Mouse (Mus musculus): ENCODE data around the gene Ppt2. TPM values are rescaled to one million over a fixed set of nuclear protein-coding genes. Genes with fewer than 3 reads are reported as not detected.

Gene Ppt2
- polyA plus RNA-seq, 1 experiment, result 118 TPM

GRCm38 (mm10) chr17:34649106-34649864 is 21.0 kb upstream of the Ppt2 start:
- Histone ChIP-seq H3K27ac (ENCODE audit: insufficient read depth, low read depth, low read length) (peak overlapping the region; percentile 12; the same call in 1 of the 2 replicates), H3K4me1 (ENCODE audit: control insufficient read depth, insufficient read depth, low read length) (peaks cover 32% of the 10 kb centered on the region), H3K4me3 (ENCODE audit: insufficient read depth, low read length) (no peak overlapping the region; the same call in 1 of the 2 replicates)
- TF ChIP-seq POLR2A (IDR thresholded peaks at IDR 0.05; ENCODE audit: borderline replicate concordance, low read depth, low read length), result no peak

GRCm38 (mm10) chr17:34648141-34648890 is 20.0 kb upstream of the Ppt2 start:
- no peak for TF ChIP-seq CTCF (IDR thresholded peaks at IDR 0.05; ENCODE audit: low read depth, low read length)
- no peak for TF ChIP-seq POLR2A (IDR thresholded peaks at IDR 0.05; ENCODE audit: borderline replicate concordance, low read depth, low read length)
- peaks cover 40% of the 10 kb centered on the region for H3K4me1 ChIP-seq (ENCODE audit: control insufficient read depth, insufficient read depth, low read length)

GRCm38 (mm10) chr17:34646906-34647787 is 18.8 kb upstream of the Ppt2 start, which contains the start of gene Atf6b:
Gene Atf6b (plus strand): TSS chr17:34647146.
- peak within 1 kb of the TSS; percentile 40 for H3K27ac ChIP-seq (ENCODE audit: insufficient read depth, low read depth, low read length)
- peaks cover 52% of the 10 kb centered on the region for H3K4me1 ChIP-seq (ENCODE audit: control insufficient read depth, insufficient read depth, low read length)
- peak within 1 kb of the TSS; percentile 92 for H3K4me3 ChIP-seq (ENCODE audit: insufficient read depth, low read length)
- TF ChIP-seq POLR2A (IDR thresholded peaks at IDR 0.05; ENCODE audit: borderline replicate concordance, low read depth, low read length), result peak; percentile 79; the same call in 1 of the 2 replicates
- TF ChIP-seq CTCF (IDR thresholded peaks at IDR 0.05; ENCODE audit: low read depth, low read length), result no peak

More at GRCm38 (mm10) chr17:34648141-34648890, 20.0 kb upstream of the Ppt2 start:
- H3K27ac ChIP-seq (ENCODE audit: insufficient read depth, low read depth, low read length), result no peak overlapping the region
- H3K4me3 ChIP-seq (ENCODE audit: insufficient read depth, low read length), result peak overlapping the region; percentile 92

- TF ChIP-seq CTCF (IDR thresholded peaks at IDR 0.05; ENCODE audit: low read depth, low read length) (no peak), POLR2A (IDR thresholded peaks at IDR 0.05; ENCODE audit: borderline replicate concordance, low read depth, low read length) (no peak)
- H3K4me3 ChIP-seq (ENCODE audit: insufficient read depth, low read length), result peak overlapping the region; percentile 30
- peaks cover 62% of the 10 kb centered on the region for H3K4me1 ChIP-seq (ENCODE audit: control insufficient read depth, insufficient read depth, low read length)
- H3K27ac ChIP-seq (ENCODE audit: insufficient read depth, low read depth, low read length), result no peak overlapping the region
These were observed 17.7 kb upstream of the Ppt2 start for GRCm38 (mm10) chr17:34645831-34646511.

- H3K4me1 ChIP-seq (ENCODE audit: control insufficient read depth, insufficient read depth, low read length), result peaks cover 65% of the 10 kb centered on the region
- peak overlapping the region; percentile 74 for H3K4me3 ChIP-seq (ENCODE audit: insufficient read depth, low read length)
- H3K27ac ChIP-seq (ENCODE audit: insufficient read depth, low read depth, low read length), result no peak overlapping the region
- no peak for TF ChIP-seq CTCF (IDR thresholded peaks at IDR 0.05; ENCODE audit: low read depth, low read length)
- no peak for TF ChIP-seq POLR2A (IDR thresholded peaks at IDR 0.05; ENCODE audit: borderline replicate concordance, low read depth, low read length)
These were observed 17.0 kb upstream of the Ppt2 start for GRCm38 (mm10) chr17:34645256-34645829.

GRCm38 (mm10) chr17:34644608-34645007 is 16.3 kb upstream of the Ppt2 start, which contains the start of gene Fkbpl:
Gene Fkbpl (plus strand): TSS chr17:34644764.
- Histone ChIP-seq H3K4me3 (ENCODE audit: insufficient read depth, low read length) (peak within 1 kb of the TSS; percentile 74), H3K27ac (ENCODE audit: insufficient read depth, low read depth, low read length) (peak within 1 kb of the TSS; percentile 72), H3K4me1 (ENCODE audit: control insufficient read depth, insufficient read depth, low read length) (peaks cover 68% of the 10 kb centered on the region)
- no peak for TF ChIP-seq POLR2A (IDR thresholded peaks at IDR 0.05; ENCODE audit: borderline replicate concordance, low read depth, low read length)
- TF ChIP-seq CTCF (IDR thresholded peaks at IDR 0.05; ENCODE audit: low read depth, low read length), result no peak

- peak overlapping the region; percentile 17 for H3K27ac ChIP-seq (ENCODE audit: insufficient read depth, low read depth, low read length)
- TF ChIP-seq POLR2A (IDR thresholded peaks at IDR 0.05; ENCODE audit: borderline replicate concordance, low read depth, low read length), result no peak
- TF ChIP-seq CTCF (IDR thresholded peaks at IDR 0.05; ENCODE audit: low read depth, low read length), result no peak
- no peak overlapping the region for H3K4me3 ChIP-seq (ENCODE audit: insufficient read depth, low read length)
- peaks cover 67% of the 10 kb centered on the region for H3K4me1 ChIP-seq (ENCODE audit: control insufficient read depth, insufficient read depth, low read length)
These were observed 15.6 kb upstream of the Ppt2 start for GRCm38 (mm10) chr17:34643944-34644343.

GRCm38 (mm10) chr17:34643379-34643778 is 15.1 kb upstream of the Ppt2 start:
- no peak for TF ChIP-seq POLR2A (IDR thresholded peaks at IDR 0.05; ENCODE audit: borderline replicate concordance, low read depth, low read length)
- TF ChIP-seq CTCF (IDR thresholded peaks at IDR 0.05; ENCODE audit: low read depth, low read length), result no peak
- Histone ChIP-seq H3K4me1 (ENCODE audit: control insufficient read depth, insufficient read depth, low read length) (peaks cover 67% of the 10 kb centered on the region), H3K4me3 (ENCODE audit: insufficient read depth, low read length) (no peak overlapping the region), H3K27ac (ENCODE audit: insufficient read depth, low read depth, low read length) (0 out of 2 replicates have a peak overlapping the region, but pooled peaks have one; percentile 15)

Data from bone marrow macrophage, adult 2 months (primary cell).